Mouse (Mus musculus): ENCODE data around the gene Scn2b. TPM values are rescaled to one million over a fixed set of nuclear protein-coding genes. Genes with fewer than 3 reads are reported as not detected.
A peak's percentile ranks its signal among the peaks of the same experiment; 100 is the strongest.

Scn2b gene
- total and polyA plus RNA-seq, 3 experiments = 0.05 TPM; not detected in 2

- DNase-seq (ENCODE audit: low spot score) (no peak), ATAC-seq (ENCODE audit: extremely low read depth, insufficient number of reproducible peaks, low FRiP score, poor library complexity, severe bottlenecking) (no peak)
- Histone ChIP-seq H3K36me3 (replicated peaks) (no peaks in the 10 kb centered on the region), H3K9me3 (replicated peaks) (no peaks in the 10 kb centered on the region), H3K4me3 (ENCODE audit: low read depth, low read length) (no peak overlapping the region), H3K27me3 (ENCODE audit: insufficient read depth, low read length) (peaks cover 10% of the 10 kb centered on the region), H3K4me1 (ENCODE audit: insufficient read depth, low read depth, low read length) (no peaks in the 10 kb centered on the region)
- TF ChIP-seq POLR2AphosphoS5 (IDR thresholded peaks at IDR 0.05; ENCODE audit: insufficient replicate concordance, low read depth, low read length) (no peak), GATA2 (IDR thresholded peaks at IDR 0.05; ENCODE audit: borderline replicate concordance, low read depth, low read length) (no peak), GATA1 (IDR thresholded peaks at IDR 0.05; ENCODE audit: borderline replicate concordance, low read length) (no peak), CTCF (IDR thresholded peaks at IDR 0.05; ENCODE audit: low read depth, low read length) (no peak), TAL1 (conservative IDR thresholded peaks at IDR 0.05; ENCODE audit: low read depth, low read length) (no peak)
These were observed 33.4 kb downstream of the Scn2b start for GRCm38 (mm10) chr9:45150933-45151332.

DNA sequence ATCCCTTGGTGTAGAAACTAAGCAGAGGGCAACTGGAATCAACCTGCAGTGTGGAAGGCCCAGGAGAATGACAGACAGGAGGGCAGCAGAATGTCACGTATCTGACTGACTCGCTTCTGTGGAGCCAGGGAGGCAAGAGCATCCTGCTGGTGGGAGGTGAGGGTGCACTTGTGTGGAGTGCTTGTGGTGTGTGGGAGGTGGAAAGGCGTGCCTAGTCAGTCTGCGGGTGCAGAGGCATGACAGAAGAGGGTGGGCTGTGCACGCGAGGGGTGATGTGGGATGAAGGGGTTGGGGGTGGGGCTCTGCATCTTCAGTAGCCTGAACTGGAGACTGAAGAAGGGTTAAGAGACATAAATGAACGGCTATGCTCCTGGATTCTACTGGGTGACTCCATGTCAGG lies 35.8 kb downstream of the Scn2b start:
- DNase-seq (ENCODE audit: low spot score) = no peak
- H3K36me3 ChIP-seq (replicated peaks) = no peaks in the 10 kb centered on the region
- H3K9me3 ChIP-seq (replicated peaks) = 0 out of 2 replicates have a peak, but pooled peaks cover 2% of the 10 kb centered on the region
- H3K4me1 ChIP-seq (ENCODE audit: insufficient read depth, low read depth, low read length) = no peaks in the 10 kb centered on the region
- no peak overlapping the region for H3K4me3 ChIP-seq (ENCODE audit: low read depth, low read length)
- H3K27me3 ChIP-seq (ENCODE audit: insufficient read depth, low read length) = peaks cover 7% of the 10 kb centered on the region
- no peak for TF ChIP-seq GATA2 (IDR thresholded peaks at IDR 0.05; ENCODE audit: borderline replicate concordance, low read depth, low read length)
- no peak for TF ChIP-seq GATA1 (IDR thresholded peaks at IDR 0.05; ENCODE audit: borderline replicate concordance, low read length)
- TF ChIP-seq TAL1 (conservative IDR thresholded peaks at IDR 0.05; ENCODE audit: low read depth, low read length) = no peak
- TF ChIP-seq POLR2AphosphoS5 (IDR thresholded peaks at IDR 0.05; ENCODE audit: insufficient replicate concordance, low read depth, low read length) = no peak
- TF ChIP-seq CTCF (IDR thresholded peaks at IDR 0.05; ENCODE audit: low read depth, low read length) = no peak
- ATAC-seq (ENCODE audit: extremely low read depth, insufficient number of reproducible peaks, low FRiP score, poor library complexity, severe bottlenecking) = no peak

DNA sequence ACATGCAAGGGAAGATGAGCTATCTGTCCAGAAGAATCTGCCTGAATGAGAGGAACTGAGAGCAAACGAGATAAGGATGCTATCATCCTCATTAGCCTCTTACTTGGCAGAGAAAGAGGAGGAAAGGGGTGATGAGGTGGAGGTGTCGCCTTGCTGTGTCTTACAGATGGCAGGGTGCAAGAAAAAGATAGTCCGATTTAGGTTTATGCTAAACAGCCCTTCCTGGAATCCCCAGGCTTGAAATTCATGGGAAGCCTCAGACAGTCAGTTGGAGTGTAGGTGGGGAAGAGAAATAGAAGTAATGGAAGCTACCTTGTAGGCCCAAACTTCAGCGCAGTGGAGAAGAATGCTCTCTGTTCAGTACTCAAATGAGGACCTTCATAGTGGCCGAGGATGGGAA lies 50.3 kb downstream of the Scn2b start:
- no peak for DNase-seq (ENCODE audit: low spot score)
- no peaks in the 10 kb centered on the region for H3K27me3 ChIP-seq (ENCODE audit: insufficient read depth, low read length)

GRCm38 (mm10) chr9:45170150-45170549 lies 52.6 kb downstream of the Scn2b start:
- no peaks in the 10 kb centered on the region for H3K4me1 ChIP-seq (ENCODE audit: insufficient read depth, low read depth, low read length)
- peaks cover 2% of the 10 kb centered on the region; the same call in 1 of the 2 replicates for H3K27me3 ChIP-seq (ENCODE audit: insufficient read depth, low read length)
- H3K36me3 ChIP-seq (replicated peaks) = no peaks in the 10 kb centered on the region
- no peak overlapping the region for H3K4me3 ChIP-seq (ENCODE audit: low read depth, low read length)
- peaks cover 4% of the 10 kb centered on the region for H3K9me3 ChIP-seq (replicated peaks)
- DNase-seq (ENCODE audit: low spot score) (no peak), ATAC-seq (ENCODE audit: extremely low read depth, insufficient number of reproducible peaks, low FRiP score, poor library complexity, severe bottlenecking) (no peak)
- TF ChIP-seq GATA2 (IDR thresholded peaks at IDR 0.05; ENCODE audit: borderline replicate concordance, low read depth, low read length) (no peak), TAL1 (conservative IDR thresholded peaks at IDR 0.05; ENCODE audit: low read depth, low read length) (no peak), CTCF (IDR thresholded peaks at IDR 0.05; ENCODE audit: low read depth, low read length) (no peak), GATA1 (IDR thresholded peaks at IDR 0.05; ENCODE audit: borderline replicate concordance, low read length) (no peak), POLR2AphosphoS5 (IDR thresholded peaks at IDR 0.05; ENCODE audit: insufficient replicate concordance, low read depth, low read length) (no peak)

More for the DNA sequence above, 50.3 kb downstream of the Scn2b start:
- Histone ChIP-seq H3K4me1 (ENCODE audit: insufficient read depth, low read depth, low read length) (no peaks in the 10 kb centered on the region), H3K9me3 (replicated peaks) (peaks cover 4% of the 10 kb centered on the region), H3K36me3 (replicated peaks) (no peaks in the 10 kb centered on the region), H3K4me3 (ENCODE audit: low read depth, low read length) (no peak overlapping the region)
- ATAC-seq (ENCODE audit: extremely low read depth, insufficient number of reproducible peaks, low FRiP score, poor library complexity, severe bottlenecking) = no peak
- TF ChIP-seq TAL1 (conservative IDR thresholded peaks at IDR 0.05; ENCODE audit: low read depth, low read length) (no peak), CTCF (IDR thresholded peaks at IDR 0.05; ENCODE audit: low read depth, low read length) (no peak), GATA1 (IDR thresholded peaks at IDR 0.05; ENCODE audit: borderline replicate concordance, low read length) (no peak), GATA2 (IDR thresholded peaks at IDR 0.05; ENCODE audit: borderline replicate concordance, low read depth, low read length) (no peak), POLR2AphosphoS5 (IDR thresholded peaks at IDR 0.05; ENCODE audit: insufficient replicate concordance, low read depth, low read length) (no peak)

- no peak for DNase-seq (ENCODE audit: low spot score)
- no peak for ATAC-seq (ENCODE audit: extremely low read depth, insufficient number of reproducible peaks, low FRiP score, poor library complexity, severe bottlenecking)
- TF ChIP-seq TAL1 (conservative IDR thresholded peaks at IDR 0.05; ENCODE audit: low read depth, low read length) = no peak
- TF ChIP-seq POLR2AphosphoS5 (IDR thresholded peaks at IDR 0.05; ENCODE audit: insufficient replicate concordance, low read depth, low read length) = no peak
- no peaks in the 10 kb centered on the region for H3K36me3 ChIP-seq (replicated peaks)
- no peaks in the 10 kb centered on the region for H3K4me1 ChIP-seq (ENCODE audit: insufficient read depth, low read depth, low read length)
- H3K27me3 ChIP-seq (ENCODE audit: insufficient read depth, low read length) = peaks cover 2% of the 10 kb centered on the region; the same call in 1 of the 2 replicates
- H3K9me3 ChIP-seq (replicated peaks) = peaks cover 4% of the 10 kb centered on the region
- H3K4me3 ChIP-seq (ENCODE audit: low read depth, low read length) = 0 out of 2 replicates have a peak overlapping the region, but pooled peaks have one; percentile 3
These were observed 53.6 kb downstream of the Scn2b start for GRCm38 (mm10) chr9:45171073-45171610.

DNA sequence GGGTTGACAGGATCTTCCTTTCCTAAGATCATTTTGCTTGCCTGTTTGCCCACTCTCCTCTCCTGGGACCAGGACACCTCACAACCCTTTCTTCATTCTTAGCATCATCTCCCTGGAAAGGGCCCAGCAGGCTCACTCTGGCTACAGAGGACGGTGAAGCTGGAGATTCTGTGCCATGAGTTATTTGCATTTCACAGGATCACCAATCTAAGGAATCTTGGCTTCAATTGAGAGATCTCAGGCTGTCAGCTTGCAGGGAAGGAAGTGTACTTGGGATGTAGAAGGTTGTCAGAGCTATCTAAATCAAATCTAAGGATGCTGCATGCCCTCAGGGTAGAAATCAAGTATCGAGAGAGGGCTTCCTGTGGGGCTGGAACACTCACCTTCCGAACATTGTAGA lies 55.9 kb downstream of the Scn2b start:
- Histone ChIP-seq H3K4me3 (ENCODE audit: low read depth, low read length) (no peak overlapping the region), H3K9me3 (replicated peaks) (peaks cover 4% of the 10 kb centered on the region), H3K27me3 (ENCODE audit: insufficient read depth, low read length) (peaks cover 2% of the 10 kb centered on the region; the same call in 1 of the 2 replicates), H3K4me1 (ENCODE audit: insufficient read depth, low read depth, low read length) (no peaks in the 10 kb centered on the region), H3K36me3 (replicated peaks) (no peaks in the 10 kb centered on the region)
- ATAC-seq (ENCODE audit: extremely low read depth, insufficient number of reproducible peaks, low FRiP score, poor library complexity, severe bottlenecking) (no peak), DNase-seq (ENCODE audit: low spot score) (no peak)
- no peak for TF ChIP-seq GATA1 (IDR thresholded peaks at IDR 0.05; ENCODE audit: borderline replicate concordance, low read length)
- TF ChIP-seq CTCF (IDR thresholded peaks at IDR 0.05; ENCODE audit: low read depth, low read length) = no peak
- TF ChIP-seq POLR2AphosphoS5 (IDR thresholded peaks at IDR 0.05; ENCODE audit: insufficient replicate concordance, low read depth, low read length) = no peak
- TF ChIP-seq TAL1 (conservative IDR thresholded peaks at IDR 0.05; ENCODE audit: low read depth, low read length) = no peak
- TF ChIP-seq GATA2 (IDR thresholded peaks at IDR 0.05; ENCODE audit: borderline replicate concordance, low read depth, low read length) = no peak

Data from G1E (cell line).